Mouse (Mus musculus) midbrain, embryonic 14.5 days (tissue): ENCODE measurements around the gene Reps1. TPM values are rescaled to one million over a fixed set of nuclear protein-coding genes. Genes with fewer than 3 reads are reported as not detected.

ENCODE experiments used
- ATAC-seq: fragments of 200-750 bp; cut with Nextera tagmentation; 2 replicates; pipeline ENCODE4 v1.8.0; 2017; ENCODE audit warnings: moderate number of reproducible peaks, moderate library complexity; ENCODE audit not compliant: low FRiP score, low TSS enrichment
- DNase-seq: peaks from one replicate; pipeline ENCODE4 v3.0.0-alpha.2; 2015
- H3K27ac ChIP-seq: fragments of 300-500 bp; sonication (generic); replicated peaks from 2 replicates; pipeline ENCODE4 v1.5.1; 2014; ENCODE audit warnings: mild to moderate bottlenecking, low read depth, low read length, moderate library complexity
- H3K27me3 ChIP-seq: fragments of 300-500 bp; sonication (generic); 2 replicates; pipeline ENCODE4 v1.6.1; 2014; ENCODE audit warnings: low read length, control low read depth, mixed read lengths; ENCODE audit not compliant: control insufficient read depth, insufficient read depth
- H3K36me3 ChIP-seq: fragments of 300-500 bp; sonication (generic); 2 replicates; pipeline ENCODE4 v1.6.1; 2014; ENCODE audit warnings: low read length, control low read depth; ENCODE audit not compliant: control insufficient read depth, insufficient read depth
- H3K4me1 ChIP-seq: fragments of 300-500 bp; sonication (generic); 2 replicates; pipeline ENCODE4 v1.6.1; 2014; ENCODE audit warnings: mild to moderate bottlenecking, antibody characterized with exemption, low read length, control low read depth; ENCODE audit not compliant: control insufficient read depth, insufficient read depth
- H3K4me2 ChIP-seq: fragments of 300-500 bp; sonication (generic); 2 replicates; pipeline ENCODE4 v1.6.1; 2014; ENCODE audit warnings: mild to moderate bottlenecking, low read length, moderate library complexity
- H3K4me3 ChIP-seq: fragments of 300-500 bp; sonication (generic); replicated peaks from 2 replicates; pipeline ENCODE4 v1.5.1; 2014; ENCODE audit warnings: low read depth, low read length
- H3K9ac ChIP-seq: fragments of 300-500 bp; sonication (generic); replicated peaks from 2 replicates; pipeline ENCODE4 v1.6.1; 2014; ENCODE audit warnings: mild to moderate bottlenecking, low read length, moderate library complexity
- H3K9me3 ChIP-seq: fragments of 300-500 bp; sonication (generic); 2 replicates; pipeline ENCODE4 v1.6.1; 2016; ENCODE audit warnings: low read length, control low read depth, mixed read lengths; ENCODE audit not compliant: control insufficient read depth
- WGBS: fragments of 180-500 bp; shearing (Covaris S2); extraction: QIAGEN DNeasy Blood & Tissue Kit; methylation state at CpG from one replicate; pipeline ENCODE4 v1.1.7; 2014; 5-methylcytosine and 5-hydroxymethylcytosine counted together
- polyA plus RNA-seq: library from polyadenylated mRNA; unstranded; fragments of >200 nt; fragmentation: Nextera tagmentation; extraction: Ambion mirVana; gene quantifications from 2 replicates; pipeline ENCODE4 v1.2.1, GENCODE M21; 2014

Reps1 gene
- polyA plus RNA-seq, result 23.1 and 27.5 TPM in 2 replicates

- Histone ChIP-seq H3K36me3 (no peaks in the 10 kb centered on the region), H3K27me3 (no peaks in the 10 kb centered on the region), H3K4me3 (peak within 1 kb of the TSS; percentile 96), H3K9ac (peak within 1 kb of the TSS; percentile 96), H3K4me1 (peaks cover 16% of the 10 kb centered on the region), H3K27ac (peak within 1 kb of the TSS; percentile 95), H3K9me3 (no peaks in the 10 kb centered on the region), H3K4me2 (peak within 1 kb of the TSS; percentile 77)
- peak; percentile 75 for DNase-seq
- WGBS, result under 1% methylated on average over 72 of the region's 90 CpGs
- ATAC-seq, result peak; percentile 80
These were observed at the start of gene Reps1 for GRCm38 (mm10) chr10:18055696-18056390. TSS of gene Reps1 (plus strand) at chr10:18055861.

- Histone ChIP-seq H3K27ac (no peak overlapping the region), H3K9me3 (no peaks in the 10 kb centered on the region), H3K4me1 (no peaks in the 10 kb centered on the region), H3K36me3 (0 out of 2 replicates have a peak, but pooled peaks cover 6% of the 10 kb centered on the region), H3K27me3 (no peaks in the 10 kb centered on the region), H3K9ac (no peak overlapping the region), H3K4me2 (no peak overlapping the region), H3K4me3 (no peak overlapping the region)
- ATAC-seq (no peak), DNase-seq (no peak)
- 93% methylated on average over 1 of the region's 1 CpGs for WGBS
These were observed 48.9 kb upstream of the Reps1 start for GRCm38 (mm10) chr10:18006756-18007155.

GRCm38 (mm10) chr10:18007243-18007642, 48.4 kb upstream of the Reps1 start:
- H3K4me2 ChIP-seq, result no peak overlapping the region
- H3K9me3 ChIP-seq, result no peaks in the 10 kb centered on the region
- ATAC-seq, result no peak
- H3K27ac ChIP-seq, result no peak overlapping the region
- 93% methylated on average over 3 of the region's 3 CpGs for WGBS
- H3K27me3 ChIP-seq, result no peaks in the 10 kb centered on the region
- DNase-seq, result no peak
- no peak overlapping the region for H3K9ac ChIP-seq
- 0 out of 2 replicates have a peak, but pooled peaks cover 6% of the 10 kb centered on the region for H3K36me3 ChIP-seq
- no peak overlapping the region for H3K4me3 ChIP-seq
- no peaks in the 10 kb centered on the region for H3K4me1 ChIP-seq

GRCm38 (mm10) chr10:18008118-18008517, 47.5 kb upstream of the Reps1 start:
- H3K27me3 ChIP-seq, result no peaks in the 10 kb centered on the region
- no peak overlapping the region for H3K4me2 ChIP-seq
- no peaks in the 10 kb centered on the region for H3K9me3 ChIP-seq
- no peak overlapping the region for H3K27ac ChIP-seq
- H3K9ac ChIP-seq, result no peak overlapping the region
- H3K4me1 ChIP-seq, result no peaks in the 10 kb centered on the region
- ATAC-seq, result no peak
- H3K4me3 ChIP-seq, result no peak overlapping the region
- 0 out of 2 replicates have a peak, but pooled peaks cover 6% of the 10 kb centered on the region for H3K36me3 ChIP-seq
- no peak for DNase-seq

GRCm38 (mm10) chr10:18009744-18010143, 45.9 kb upstream of the Reps1 start:
- WGBS, result 90% methylated on average over 1 of the region's 1 CpGs
- H3K9me3 ChIP-seq, result no peaks in the 10 kb centered on the region
- 0 out of 2 replicates have a peak, but pooled peaks cover 6% of the 10 kb centered on the region for H3K36me3 ChIP-seq
- no peak overlapping the region for H3K9ac ChIP-seq
- no peak for DNase-seq
- H3K27ac ChIP-seq, result no peak overlapping the region
- H3K4me2 ChIP-seq, result no peak overlapping the region
- no peaks in the 10 kb centered on the region for H3K4me1 ChIP-seq
- no peak overlapping the region for H3K4me3 ChIP-seq
- H3K27me3 ChIP-seq, result no peaks in the 10 kb centered on the region
- no peak for ATAC-seq

- H3K9ac ChIP-seq, result no peak overlapping the region
- H3K9me3 ChIP-seq, result no peaks in the 10 kb centered on the region
- ATAC-seq, result no peak
- no peak overlapping the region for H3K27ac ChIP-seq
- H3K4me1 ChIP-seq, result no peaks in the 10 kb centered on the region
- H3K36me3 ChIP-seq, result 0 out of 2 replicates have a peak, but pooled peaks cover 13% of the 10 kb centered on the region
- DNase-seq, result no peak
- H3K4me3 ChIP-seq, result no peak overlapping the region
- no peak overlapping the region for H3K4me2 ChIP-seq
- 73% methylated on average over 5 of the region's 5 CpGs for WGBS
- H3K27me3 ChIP-seq, result no peaks in the 10 kb centered on the region
These were observed 43.9 kb upstream of the Reps1 start for GRCm38 (mm10) chr10:18011761-18012160.

GRCm38 (mm10) chr10:18020443-18020842, 35.2 kb upstream of the Reps1 start:
- Histone ChIP-seq H3K9me3 (no peaks in the 10 kb centered on the region), H3K27me3 (no peaks in the 10 kb centered on the region), H3K4me1 (peaks cover 6% of the 10 kb centered on the region; the same call in 1 of the 2 replicates), H3K9ac (no peak overlapping the region), H3K4me2 (no peak overlapping the region), H3K36me3 (peaks cover 20% of the 10 kb centered on the region; the same call in 1 of the 2 replicates), H3K4me3 (no peak overlapping the region), H3K27ac (no peak overlapping the region)
- 75% methylated on average over 7 of the region's 7 CpGs for WGBS
- ATAC-seq (no peak), DNase-seq (no peak)

- H3K4me3 ChIP-seq, result no peak overlapping the region
- peak; percentile 23 for DNase-seq
- 53% methylated on average over 1 of the region's 1 CpGs for WGBS
- peaks cover 20% of the 10 kb centered on the region; the same call in 1 of the 2 replicates for H3K36me3 ChIP-seq
- no peak overlapping the region for H3K9ac ChIP-seq
- H3K9me3 ChIP-seq, result no peaks in the 10 kb centered on the region
- H3K4me2 ChIP-seq, result peak overlapping the region; percentile 67; the same call in 1 of the 2 replicates
- no peak for ATAC-seq
- H3K27me3 ChIP-seq, result no peaks in the 10 kb centered on the region
- H3K27ac ChIP-seq, result no peak overlapping the region
- peaks cover 6% of the 10 kb centered on the region; the same call in 1 of the 2 replicates for H3K4me1 ChIP-seq
These were observed 34.8 kb upstream of the Reps1 start for GRCm38 (mm10) chr10:18020846-18021245.
